Mouse (Mus musculus) CH12F3 (cell line): ENCODE results near the gene Lpcat2.

Source experiments
- in situ Hi-C: fragments of 300-500 bp; cut with MboI; formaldehyde crosslinking; loops from 2 replicates; pipeline ENCODE4 v1.14.3; 2020; ENCODE audit warnings: low sequenced_read_pairs

Gene Lpcat2

DNA sequence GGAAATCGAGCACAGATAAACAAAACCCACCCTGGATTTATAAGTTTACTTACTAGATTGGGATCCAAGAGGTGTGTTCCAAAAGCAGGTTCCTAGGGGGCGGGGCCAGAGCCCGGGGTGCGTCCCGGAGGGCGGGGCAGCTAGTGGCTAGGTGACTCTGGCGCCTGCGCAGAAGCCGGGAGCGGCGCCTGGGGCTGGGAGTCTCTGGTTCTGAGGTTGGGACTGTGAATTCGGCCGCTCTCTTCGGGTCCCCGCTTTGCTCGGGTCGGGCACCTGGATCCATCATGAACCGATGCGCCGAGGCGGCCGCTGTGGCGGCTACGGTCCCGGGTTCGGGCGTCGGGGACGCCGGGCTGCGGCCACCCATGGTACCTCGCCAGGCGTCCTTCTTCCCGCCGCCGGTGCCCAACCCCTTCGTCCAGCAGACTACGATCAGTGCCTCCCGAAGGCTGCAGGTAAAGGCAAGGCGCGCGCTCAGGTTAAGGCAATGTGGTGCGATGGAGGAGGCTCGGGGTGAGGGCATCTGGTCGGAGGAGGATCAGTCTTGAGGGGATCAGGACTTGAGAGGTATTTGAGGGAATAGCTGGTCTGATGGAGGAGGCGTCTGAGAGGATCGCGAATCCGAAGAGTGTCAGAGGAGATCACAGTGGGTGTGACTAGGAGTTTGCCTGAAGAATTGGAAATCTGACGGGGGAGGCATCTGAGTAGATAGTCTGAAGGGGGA lies at the start of gene Lpcat2:
Gene Lpcat2 (plus strand): TSS at position 169 of the 724 bp plus-strand sequence.
- in situ Hi-C loops = no loop called here

DNA sequence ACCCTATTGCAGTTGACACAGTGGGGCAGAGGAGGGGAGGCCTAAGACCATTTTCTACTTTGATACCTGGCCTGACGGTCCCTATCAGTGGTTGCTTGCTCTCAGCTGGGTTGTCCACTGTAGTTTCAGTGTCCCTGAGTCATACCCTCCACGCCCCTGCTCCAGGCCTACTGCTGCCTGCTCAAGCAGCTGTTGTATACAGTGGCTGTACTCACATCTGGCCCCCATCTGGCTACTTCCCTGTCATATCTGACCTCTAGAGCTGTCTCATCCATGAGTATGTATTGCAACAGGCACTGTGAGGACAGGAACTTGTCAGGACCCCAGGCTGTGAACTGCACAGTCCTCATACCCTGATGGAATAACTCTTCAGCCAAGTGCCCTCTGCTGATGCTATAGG lies 42.4 kb upstream of the Lpcat2 start:
- in situ Hi-C loops = no loop called here

DNA sequence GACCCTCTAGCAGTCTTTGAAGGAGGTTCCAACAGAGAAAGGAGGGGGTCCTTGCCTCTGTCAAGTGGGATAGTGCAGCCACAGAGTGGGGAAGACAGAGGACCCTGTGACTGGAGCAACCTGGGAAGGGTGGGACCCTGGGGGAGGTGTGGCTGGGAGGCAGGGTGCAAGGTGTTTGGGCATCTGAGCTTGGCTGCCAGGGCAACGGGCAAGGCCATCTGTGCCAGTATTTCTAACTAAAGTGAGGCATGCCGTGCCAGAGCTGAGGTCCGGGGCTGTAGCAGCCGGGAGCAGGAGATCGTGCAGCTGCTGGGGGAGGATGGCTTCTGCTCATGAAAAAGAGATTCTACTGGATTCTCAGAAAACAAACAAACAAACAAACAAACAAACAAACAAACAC lies 39.5 kb upstream of the Lpcat2 start:
- in situ Hi-C loops = no loop called here

DNA sequence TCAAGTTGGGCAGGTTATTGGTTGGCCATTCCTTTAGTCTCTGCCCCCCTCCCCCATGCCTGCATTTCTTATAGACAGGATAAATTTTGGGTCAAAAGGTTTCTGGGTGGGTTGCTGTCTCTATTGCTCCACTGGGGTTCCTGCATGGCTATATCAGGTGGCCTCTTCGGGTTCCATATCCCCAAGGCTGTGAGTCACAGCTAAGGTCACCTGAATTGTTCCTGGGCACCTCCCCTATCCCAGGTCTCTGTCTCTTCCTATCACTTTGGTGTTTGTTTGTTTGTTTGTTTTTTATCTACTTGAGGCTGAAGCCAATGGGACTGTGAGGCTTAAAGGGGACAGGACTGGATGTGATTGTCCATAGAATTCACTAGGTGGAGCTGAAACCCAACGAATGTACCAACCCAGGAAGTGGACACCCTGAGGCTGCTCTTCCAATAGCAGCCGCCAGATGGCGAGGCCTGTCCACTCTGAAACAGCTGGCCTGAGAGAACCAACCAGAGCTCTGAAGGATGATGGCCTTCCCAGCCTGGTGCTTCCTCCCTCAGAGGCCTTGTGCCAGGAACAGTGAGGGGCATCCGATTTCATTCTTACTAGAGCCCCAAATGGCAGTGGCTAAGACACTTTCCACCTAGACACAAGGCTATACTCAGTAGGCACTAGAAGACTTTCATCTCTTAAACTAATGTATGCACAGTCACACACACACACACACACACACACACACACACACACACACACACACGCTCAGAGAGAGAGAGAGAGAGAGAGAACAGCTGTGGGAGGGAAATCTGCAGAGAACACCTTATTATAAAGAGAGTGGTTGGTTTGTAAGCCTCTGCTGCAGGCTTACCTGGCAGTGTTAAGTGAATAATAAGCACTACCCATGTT lies 37.0 kb upstream of the Lpcat2 start:
- in situ Hi-C loops = no loop called here

DNA sequence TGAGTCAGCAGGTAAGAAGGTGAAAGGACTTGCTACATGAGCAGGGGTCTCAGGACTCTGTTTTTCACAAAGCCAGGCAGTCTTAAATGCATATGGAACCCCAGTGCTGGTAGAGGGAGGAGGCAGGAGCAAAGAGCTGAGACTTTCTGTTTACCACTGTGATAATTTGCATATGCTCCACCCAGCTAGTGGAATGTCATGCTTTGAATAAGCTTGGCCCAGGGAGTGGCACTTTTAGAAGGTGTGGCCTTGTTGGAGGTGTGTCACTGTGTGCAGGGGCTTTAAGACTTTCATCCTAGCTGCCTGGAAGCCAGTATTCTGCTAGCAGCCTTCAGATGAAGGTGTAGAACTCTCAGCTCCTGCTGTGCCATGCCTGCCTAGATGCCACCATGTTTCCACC lies 34.0 kb upstream of the Lpcat2 start:
- in situ Hi-C loops = no loop called here

DNA sequence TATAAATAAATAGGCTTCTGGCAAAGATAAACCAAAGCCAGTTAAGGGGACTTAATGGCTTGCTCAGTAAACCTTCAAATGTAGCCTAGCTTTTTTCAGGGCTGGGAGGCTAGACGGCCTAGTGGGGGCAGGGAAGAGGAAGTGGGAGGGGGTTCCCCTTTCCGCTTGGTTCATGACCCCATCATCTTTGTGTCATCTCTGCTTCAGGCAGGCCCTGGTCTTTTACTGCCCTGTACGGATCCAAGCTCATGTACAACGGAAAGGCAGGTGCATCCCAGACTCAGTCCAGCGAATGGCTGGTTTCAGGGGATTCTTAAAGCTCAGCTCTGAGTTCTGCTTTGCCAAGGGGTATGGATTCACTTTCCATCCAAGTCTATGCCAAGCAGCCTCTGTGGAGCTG lies 32.8 kb upstream of the Lpcat2 start:
- in situ Hi-C loops = no loop called here

DNA sequence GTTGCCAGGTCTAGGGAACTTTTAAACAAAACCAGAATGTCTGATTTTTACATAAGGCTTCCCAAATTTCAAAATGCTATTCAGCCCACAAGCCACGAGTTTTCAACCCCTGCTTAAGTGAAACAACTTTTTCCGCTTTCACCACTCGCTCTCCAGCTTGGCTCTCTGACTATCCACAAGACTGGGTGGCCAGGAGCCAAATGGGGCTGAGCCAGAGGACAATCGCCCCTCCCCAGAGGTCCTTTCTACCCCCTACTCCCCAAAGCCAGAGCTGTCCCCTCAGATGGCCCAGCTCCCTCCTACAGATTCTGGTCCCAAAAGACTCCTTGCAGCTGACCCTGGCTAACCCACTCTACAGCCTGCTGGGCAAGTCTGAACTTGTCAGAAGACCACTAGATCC lies 29.1 kb upstream of the Lpcat2 start:
- in situ Hi-C loops = no loop called here

DNA sequence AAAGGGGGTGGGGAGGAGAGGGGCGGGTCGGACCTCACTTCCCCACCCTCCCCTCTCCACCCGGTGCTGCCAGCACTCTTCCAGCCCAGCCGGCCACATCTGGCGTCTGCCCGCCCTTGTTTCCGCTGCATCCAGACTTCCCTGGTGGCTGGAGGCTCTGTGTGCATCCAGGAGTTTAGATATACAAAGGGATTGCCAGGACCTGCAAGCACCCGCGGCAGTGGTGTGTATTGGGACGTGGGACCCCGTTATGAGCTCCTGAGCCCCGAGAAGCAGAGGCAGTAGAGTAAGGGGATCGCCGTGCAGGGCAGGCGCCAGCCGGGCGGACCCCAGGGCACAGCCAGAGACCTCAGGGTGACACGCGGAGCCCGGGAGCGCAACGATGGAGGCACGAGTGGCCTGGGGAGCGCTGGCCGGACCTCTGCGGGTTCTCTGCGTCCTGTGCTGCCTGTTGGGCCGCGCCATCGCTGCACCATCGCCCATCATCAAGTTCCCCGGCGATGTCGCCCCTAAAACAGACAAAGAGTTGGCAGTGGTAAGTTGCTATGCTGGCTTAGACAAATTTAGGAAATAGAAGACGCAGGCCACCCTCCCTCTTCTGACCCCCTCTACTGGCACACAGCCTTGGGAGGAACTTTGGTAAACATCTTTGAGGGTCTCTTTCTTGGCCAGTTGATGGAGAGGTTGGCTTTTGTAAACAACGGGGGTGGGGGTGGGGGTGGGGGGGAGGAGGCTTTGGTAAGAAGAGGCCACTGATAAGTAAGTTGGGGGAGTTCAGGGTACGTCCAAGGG lies 27.7 kb upstream of the Lpcat2 start, which contains the start of gene Mmp2:
Gene Mmp2 (plus strand): TSS at position 49 of the 792 bp plus-strand sequence.
- in situ Hi-C loops = no loop called here

DNA sequence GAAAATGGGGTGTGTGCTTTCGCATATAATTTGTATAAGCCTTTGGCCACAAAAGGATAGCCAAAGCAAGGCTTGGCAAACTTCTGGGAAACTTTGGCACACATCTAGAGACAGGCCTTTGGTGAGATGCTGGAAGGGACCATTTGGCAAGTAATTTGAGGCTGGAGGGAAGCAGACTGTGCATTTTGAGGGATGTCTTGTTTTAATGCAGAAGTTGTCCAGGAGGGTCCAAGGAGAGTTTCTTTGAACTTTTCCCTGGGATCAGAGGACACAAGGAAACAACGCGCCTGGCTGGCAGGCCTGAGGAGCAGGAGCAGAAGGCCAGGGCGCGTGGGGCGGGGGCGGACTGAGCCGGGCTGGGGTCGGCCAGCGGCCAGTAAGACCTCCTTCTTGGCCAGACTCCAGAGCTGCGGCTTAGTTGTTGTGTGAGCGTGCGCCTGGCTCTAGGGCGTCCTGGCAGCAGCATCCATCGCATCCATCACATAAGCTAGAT lies 26.8 kb upstream of the Lpcat2 start:
- in situ Hi-C loops = no loop called here

DNA sequence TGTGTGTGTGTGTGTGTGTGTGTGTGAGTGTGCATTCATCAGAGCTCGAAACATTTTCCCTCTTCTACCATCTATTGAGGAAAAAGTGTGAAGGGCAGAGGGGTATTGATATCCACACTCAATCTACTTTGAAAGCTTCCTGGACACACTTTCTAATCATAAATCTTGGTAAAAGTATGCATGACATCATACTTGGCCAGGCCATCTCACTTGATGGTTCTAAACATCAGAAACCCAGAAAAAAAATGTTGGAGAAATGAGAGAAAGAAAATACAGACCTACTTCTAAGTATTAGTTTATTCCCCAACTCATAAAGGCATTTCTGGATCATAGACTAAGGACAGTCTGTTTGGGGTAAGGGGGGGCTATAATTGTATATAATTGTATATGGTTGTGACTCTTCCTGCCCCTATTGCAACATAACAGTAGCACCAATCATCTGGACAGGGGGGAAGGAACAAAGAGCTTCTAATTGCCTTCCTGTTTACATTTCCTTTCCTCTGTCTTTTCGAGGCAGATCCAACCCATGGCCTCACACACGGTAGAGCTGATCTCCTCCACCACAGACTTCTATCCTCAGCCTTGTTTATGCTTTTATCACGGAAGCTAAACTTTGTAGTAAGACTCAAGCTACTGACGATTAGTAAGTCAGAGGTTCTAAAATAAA lies 20.9 kb upstream of the Lpcat2 start:
- in situ Hi-C loops = no loop called here

DNA sequence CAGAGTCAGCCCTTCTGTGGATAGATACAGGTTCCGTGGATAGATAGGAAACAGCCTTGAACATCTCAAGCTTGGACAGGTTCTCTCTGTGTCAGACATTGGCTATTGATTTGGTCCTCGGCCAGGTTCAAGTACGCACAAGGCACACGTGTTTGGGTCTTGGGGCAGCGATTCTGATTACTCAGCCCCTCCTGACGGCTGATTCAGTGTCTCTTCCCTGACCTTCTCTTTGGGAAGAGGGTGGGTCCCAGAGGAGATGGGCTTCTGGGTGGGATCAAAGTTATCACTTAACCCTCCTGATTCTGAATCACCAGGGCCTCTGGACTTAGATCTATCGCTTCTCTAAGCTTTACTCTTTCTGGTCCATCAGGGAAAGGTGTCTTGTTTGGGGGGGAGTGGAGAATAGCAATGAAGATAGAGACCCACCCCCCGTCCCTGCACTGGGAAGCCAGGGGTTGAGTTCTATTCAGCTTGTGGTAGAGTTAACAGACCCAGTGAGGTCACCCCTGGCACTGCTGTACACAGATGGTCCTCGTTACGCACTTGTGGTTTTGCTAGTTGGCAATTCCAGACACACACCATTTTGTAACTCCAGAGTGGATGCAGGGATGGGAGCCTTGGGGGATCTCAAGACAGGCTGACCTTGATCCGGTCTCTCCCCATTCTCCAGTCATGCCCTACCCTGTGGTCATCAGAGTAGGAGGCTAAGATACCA lies 20.2 kb upstream of the Lpcat2 start:
- in situ Hi-C loops = no loop called here

DNA sequence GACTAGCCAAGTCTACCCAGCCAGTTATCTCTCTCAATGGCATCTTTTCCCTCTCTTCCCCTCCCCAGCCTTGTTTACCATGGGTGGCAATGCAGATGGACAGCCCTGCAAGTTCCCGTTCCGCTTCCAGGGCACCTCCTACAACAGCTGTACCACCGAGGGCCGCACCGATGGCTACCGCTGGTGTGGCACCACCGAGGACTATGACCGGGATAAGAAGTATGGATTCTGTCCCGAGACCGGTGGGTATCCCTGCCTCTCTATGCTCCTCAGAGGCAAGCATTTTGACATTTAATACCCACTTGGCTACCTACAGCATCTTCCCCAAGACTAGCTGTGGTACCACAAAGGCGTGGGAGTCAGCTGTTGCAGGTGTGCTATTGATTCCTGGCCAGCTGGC lies 19.2 kb upstream of the Lpcat2 start:
- in situ Hi-C loops = no loop called here

DNA sequence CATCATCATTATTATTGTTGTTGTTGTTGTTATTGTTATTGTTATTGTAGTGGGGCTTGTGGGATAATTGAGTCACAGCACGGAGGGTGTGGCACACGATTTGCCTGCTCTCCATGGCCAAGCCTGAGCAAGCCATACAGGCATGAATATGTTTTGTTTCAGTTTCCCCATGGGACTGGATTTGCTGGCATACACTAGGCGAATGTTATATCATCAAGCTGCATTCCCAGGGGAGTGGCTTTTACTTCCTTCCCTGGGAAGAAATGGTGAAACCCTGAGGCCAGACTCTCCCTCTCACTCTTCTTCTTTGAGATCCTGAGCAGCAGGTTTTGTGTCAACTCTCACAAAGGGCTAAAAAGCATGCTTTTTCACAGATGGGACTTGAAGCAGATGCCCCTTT lies 16.5 kb upstream of the Lpcat2 start:
- in situ Hi-C loops = no loop called here

DNA sequence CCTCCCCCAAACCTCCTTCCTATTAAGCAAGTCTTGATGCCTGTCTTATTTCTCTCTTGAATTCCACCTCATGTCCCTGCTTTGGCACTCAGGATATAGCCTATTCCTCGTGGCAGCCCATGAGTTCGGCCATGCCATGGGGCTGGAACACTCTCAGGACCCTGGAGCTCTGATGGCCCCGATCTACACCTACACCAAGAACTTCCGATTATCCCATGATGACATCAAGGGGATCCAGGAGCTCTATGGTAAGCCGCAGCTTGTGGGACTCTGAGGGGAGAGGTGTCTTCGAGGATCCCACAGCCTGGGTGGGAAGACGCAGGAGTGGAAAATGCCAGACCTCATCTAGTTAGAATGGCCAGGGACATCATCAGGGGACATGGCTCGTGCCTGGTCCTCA lies 16.0 kb upstream of the Lpcat2 start:
- in situ Hi-C loops = no loop called here

DNA sequence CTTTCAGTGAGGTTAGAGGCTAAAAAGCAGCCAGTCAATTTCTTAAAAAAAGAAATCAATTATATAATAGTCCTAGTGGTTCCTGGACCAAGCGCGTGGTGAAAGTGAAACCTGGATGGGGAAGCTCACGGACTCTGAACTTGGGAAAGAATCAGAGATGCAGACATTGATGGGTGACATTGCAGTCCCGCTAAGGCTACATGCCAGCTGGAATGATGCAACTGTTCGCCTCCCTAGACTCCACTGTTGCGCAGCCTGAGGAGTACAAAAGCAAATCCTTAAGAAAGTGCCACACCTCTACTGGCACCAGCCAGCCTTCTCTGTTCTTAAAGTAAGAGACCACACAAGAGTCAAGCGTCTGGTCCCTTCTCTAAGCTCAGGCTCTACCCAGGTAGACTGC lies 15.3 kb upstream of the Lpcat2 start:
- in situ Hi-C loops = no loop called here

DNA sequence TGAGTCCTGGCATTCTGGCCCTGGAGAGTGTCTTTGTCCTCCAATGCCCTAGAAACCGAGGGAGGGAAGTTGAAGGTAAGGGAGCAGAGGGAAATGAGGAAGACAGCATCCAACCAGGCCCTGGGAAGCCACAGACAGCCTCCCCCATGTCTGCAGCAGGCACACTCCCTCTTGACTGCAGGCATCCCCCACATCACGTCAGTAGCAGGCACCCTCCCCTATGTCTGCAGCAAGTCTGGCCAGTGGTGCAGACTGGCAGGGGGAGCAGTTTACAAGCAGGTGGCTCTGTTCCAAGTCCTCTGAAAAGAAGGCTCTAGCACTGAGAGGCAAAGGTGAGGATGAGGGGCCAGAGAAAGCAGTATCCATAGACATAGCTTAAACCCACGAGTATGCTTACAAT lies 8.5 kb upstream of the Lpcat2 start:
- in situ Hi-C loops = no loop called here

DNA sequence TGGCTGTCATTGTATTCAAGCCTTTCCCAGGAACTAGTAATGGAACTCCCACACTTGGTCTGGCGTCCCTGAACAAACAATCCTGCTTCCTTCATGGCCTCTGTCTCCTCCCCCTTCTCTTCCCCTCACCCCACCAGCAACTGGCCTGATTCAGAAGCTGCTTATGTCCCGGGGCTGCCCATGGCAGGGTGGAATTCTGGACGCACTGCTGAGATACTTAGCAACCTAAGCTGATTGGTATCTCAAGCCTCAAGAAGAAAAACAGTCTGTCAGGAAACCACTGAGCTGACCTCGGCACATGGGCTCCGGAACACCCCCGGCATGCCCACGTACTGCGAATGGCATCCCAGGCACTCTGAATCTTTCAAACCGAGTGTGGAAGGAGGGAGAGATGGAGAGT lies 7.8 kb upstream of the Lpcat2 start:
- in situ Hi-C loops = no loop called here

DNA sequence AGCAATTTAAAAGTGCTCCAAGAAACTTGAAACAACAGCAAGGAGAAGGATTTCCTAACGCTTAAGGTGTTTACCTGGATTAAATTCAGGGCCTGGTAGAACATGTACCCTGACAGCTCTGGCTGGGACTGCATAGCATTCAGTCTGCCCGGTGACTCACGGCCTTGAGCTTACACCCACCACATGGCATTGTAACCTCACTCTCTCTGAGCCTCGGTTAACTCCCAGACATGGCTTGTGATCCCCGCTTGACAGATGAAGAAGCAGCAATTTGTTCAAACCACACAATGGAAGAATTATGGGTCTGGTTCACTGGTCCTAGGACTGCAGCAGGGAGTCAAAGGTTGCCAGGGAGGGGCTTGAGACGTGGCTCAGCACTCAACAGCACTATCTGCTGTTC lies 5.9 kb upstream of the Lpcat2 start:
- in situ Hi-C loops = no loop called here

DNA sequence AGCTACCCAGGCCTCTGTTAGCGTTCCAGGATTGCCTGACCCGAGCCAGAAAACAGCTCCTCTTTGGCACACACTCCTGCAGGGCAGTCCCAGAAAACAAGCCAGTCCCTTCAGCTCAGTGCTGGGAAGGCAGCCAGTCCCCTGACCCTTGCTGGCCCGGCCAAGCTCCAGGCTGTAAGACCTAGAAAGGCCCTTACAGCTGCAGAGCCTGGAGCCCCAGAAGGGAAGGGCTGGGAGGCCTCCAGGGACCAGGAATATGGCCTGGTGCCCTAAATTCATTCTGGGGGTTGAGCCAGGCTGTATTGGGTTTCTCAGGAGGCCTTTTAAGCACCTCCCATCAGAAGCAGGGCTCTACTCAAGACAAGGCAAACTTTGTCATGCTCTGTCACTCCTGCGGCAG lies 4.9 kb upstream of the Lpcat2 start:
- in situ Hi-C loops = no loop called here

DNA sequence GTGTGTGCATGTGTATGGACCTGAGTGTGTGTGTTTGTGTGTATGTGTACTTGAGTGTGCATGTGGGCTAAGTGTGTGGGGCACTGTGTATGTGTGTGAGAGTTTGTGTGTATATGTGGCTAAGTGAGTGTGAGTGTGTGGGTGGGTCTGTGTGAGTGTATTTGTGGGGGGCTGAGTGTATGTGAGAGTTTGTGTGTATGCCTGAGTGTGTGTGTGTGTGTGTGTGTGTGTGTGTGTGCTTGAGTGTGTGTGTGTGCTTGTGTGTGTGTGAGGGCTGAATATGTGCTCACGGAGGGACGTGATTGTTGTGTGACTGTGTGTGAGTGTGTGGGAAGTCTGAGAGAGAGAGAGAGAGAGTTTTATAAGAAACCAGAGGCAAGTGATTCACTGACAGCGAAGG lies 3.8 kb upstream of the Lpcat2 start:
- in situ Hi-C loops = no loop called here
